Mouse (Mus musculus): ENCODE results near the gene Ctbp2.

DNA sequence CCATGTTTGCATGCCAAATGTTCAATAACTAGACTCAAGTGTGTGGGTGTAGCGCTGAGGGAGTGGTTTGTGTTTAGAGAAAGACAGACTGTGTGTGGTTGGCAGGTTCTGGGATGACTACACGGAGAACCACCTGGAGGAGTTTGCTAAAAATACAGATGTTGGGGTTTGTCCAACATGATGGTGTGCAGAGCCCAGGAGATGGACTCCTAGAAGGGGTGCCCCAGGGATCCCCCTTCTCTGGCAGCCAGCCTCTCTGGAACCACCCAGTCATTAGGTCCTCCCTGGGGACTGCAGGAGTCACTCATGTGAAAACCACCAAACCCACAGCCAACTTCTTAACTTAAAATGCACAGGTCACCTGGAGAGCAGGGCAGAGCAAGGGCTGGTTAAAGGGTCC lies 15.5 kb downstream of the Ctbp2 start:
- no peak for TF ChIP-seq GATA1 (IDR thresholded peaks at IDR 0.05; ENCODE audit: borderline replicate concordance, low read length)
- no peak for TF ChIP-seq FLI1 (IDR thresholded peaks at IDR 0.05; ENCODE audit: low read length)

All from megakaryocyte, embryonic 14.5 days (primary cell).